Mouse (Mus musculus): ENCODE data around the gene Samd4b. TPM values are rescaled to one million over a fixed set of nuclear protein-coding genes. Genes with fewer than 3 reads are reported as not detected.

Gene Samd4b
- 72.4 TPM for polyA plus RNA-seq (2017; shearing (Covaris generic))

GRCm38 (mm10) chr7:28597642-28598446 is at the start of gene Samd4b, which contains the start of gene Pak4:
Gene Samd4b, minus strand, starts transcription at chr7:28598144.
Gene Pak4, minus strand, starts transcription at chr7:28598185.

GRCm38 (mm10) chr7:28631073-28631472 is 33.1 kb upstream of the Samd4b start, which contains the start of gene Acp7:
Gene Acp7, minus strand, starts transcription at chr7:28631332.

GRCm38 (mm10) chr7:28547154-28547553 is 50.8 kb downstream of the Samd4b start, which contains the start of gene Nccrp1:
Gene Nccrp1, minus strand, starts transcription at chr7:28547254.

DNA sequence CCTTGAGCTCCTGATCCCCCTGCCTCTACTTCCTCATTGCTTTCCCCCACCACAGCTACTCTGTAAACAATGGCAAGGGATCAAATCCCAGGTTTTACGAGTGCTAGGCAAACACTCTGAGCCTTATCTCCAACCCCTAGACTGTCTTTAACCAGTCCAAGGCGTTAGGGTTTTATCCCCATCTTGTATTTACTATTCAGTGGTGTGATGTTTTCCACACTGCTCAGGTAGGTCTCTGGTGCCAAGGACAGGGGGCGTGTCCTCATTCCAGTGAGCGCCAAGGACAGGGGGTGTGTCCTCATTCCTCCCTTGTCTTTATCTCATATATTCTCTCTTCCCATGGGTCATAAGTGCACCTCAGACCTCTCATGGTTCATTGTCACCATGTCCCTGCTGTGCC is 57.4 kb downstream of the Samd4b start, which contains the start of gene Sycn:
TSS of gene Sycn (plus strand) at position 360 of the 400 bp plus-strand sequence.

DNA sequence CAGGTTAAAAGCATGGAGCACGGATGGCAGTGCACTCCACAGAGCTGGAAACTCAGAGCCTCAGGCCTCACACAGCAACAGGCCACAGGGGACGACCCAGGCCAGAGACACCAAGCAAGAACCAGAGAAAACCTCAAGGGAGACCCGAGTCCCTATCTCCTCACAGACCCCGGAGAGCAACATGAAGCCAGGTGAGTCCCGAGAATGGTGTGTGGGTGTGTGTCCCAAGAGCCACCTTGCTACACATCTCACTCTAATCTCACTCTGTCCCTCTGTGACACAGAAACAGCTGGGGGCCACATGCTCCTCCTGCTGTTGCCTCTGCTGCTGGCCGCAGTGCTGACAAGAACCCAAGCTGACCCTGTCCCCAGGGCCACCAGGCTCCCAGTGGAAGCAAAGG is 75.4 kb downstream of the Samd4b start, which contains the start of gene Ifnl3:
TSS of gene Ifnl3 (plus strand) at position 301 of the 400 bp plus-strand sequence.

DNA sequence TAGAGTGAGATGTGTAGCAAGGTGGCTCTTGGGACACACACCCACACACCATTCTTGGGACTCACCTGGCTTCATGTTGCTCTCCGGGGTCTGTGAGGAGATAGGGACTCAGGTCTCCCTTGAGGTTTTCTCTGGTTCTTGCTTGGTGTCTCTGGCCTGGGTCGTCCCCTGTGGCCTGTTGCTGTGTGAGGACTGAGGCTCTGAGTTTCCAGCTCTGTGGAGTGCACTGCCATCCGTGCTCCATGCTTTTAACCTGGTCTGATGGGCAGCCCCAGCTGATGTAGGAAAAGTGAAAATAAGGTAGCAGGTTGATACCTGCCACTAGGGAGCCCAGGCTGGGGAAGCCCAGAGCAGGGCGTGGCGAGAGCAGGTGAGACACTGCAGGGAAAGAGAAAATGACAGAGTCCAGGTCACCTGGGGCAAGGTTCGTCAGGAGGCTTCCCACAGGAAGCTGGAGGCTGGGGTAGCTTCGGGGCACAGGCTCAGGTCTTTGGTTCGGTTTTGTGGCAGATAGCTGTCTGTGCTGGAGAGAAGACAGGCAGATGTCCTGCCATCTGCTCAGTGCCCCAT is 87.5 kb downstream of the Samd4b start, which contains the start of gene Ifnl2:
TSS of gene Ifnl2 (minus strand) at position 51 of the 570 bp plus-strand sequence.

DNA sequence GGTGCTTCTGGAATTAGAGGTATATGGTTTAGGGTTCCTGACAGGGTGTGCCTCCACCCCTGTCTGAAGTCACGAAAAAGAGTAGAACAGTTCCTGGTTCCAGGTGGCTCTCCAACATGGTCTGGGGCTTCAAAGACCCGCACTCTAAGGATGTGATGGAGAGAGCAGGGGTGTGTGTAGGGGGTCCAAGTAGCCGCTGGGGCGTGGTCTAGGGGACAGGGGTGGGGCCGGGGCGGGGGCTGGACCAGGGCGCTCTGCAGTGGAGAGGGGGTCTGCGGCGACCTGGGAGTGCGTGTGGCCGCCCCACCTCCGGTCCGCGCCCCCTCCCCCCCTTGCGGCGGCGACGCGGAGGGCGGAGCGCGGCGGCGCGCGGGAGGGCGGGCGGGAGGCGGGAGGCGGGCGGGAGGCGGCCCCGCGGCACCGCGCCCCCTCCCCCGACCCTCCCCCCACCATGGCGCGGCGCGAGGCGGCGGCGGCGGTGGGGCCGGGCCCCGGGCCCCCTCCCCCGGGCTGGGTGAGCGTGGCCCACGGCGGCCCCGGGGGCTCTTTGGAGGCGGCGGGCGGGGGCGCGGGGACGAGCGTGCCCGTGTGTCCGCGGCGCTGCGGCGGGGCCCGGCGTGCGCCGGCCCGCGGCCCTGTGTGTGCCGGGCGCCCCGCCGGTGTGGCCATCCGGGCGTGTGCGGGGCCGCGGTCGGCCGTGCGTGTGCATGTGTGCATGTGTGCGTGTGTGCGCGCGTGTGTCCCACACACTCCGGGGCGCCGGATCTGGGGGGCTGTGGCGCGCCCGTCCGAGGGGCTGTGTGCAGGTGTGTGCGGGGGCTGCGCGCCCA is 146.2 kb downstream of the Samd4b start, which contains the start of gene Lrfn1:
TSS of gene Lrfn1 (plus strand) at position 450 of the 830 bp plus-strand sequence.

DNA sequence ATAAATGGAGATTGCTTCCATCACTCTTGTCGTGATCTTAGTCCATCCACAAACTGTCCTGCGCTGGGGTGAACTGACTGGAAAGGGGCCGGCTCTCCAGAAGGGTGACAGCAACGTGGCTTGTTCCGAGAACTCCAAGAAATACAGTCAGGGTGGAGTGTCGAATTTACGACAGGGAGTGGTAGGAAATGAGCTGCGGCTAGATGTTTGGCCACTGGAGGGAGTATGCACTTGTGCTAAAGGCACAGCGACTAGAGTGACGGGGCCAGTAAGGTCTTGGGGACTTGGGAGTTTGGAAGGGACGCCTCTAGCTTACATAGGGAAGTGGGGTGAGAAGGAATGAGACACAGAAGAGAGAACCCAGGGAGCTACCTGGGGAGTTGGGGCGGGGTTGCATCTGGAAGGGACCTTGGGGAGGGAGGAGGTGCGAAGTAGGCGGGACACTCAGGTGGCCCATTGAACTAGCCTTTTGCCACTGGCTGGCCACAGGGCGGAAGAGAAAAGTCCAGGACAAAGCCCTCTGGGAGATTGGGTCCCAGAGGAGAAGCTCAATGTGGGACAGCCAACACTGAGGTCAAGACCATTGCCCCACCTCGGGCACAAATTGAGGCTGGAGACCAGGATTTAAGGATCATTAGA is 160.9 kb downstream of the Samd4b start, which contains the start of gene Gmfg:
TSS of gene Gmfg (plus strand) at position 516 of the 639 bp plus-strand sequence.

DNA sequence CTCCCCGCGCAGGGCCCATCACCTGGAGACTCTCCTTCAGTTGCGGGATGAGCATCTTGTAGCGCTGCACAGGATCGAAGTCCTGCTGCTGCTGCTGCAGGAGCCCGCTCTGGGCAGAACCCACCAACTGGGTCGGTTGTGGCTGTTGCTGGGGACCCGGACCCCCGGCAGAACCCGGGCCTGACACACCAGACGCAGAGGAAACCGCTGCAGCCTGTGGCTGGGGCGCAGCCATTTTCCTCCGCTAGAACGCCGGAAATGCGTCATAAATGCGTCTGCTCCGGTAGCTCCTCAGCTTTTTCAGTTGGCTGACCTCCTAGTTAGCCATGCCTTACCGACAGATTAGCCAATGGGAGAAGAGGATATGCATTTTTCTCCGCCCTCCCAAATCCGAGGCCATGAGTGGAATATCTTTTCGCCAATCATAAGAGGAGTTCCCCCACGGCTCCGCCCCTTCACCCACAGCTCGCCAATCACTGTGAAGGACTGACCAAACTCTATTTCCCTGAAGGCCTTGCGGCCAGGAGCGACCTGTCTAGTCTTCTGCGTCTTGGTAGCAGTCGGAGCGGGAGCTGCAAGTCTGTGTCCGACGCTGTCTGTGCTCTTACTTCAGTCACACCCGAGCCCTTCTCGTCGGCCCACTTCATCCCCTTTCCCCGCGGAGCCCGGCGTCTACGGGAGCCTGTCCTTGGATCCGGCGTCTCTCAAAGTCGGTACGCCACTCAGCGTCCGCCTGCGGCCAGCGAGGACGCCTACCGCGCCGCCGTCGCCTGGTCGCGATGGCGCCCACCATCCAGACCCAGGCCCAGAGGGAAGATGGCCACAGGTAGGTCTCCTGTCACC is 205.3 kb downstream of the Samd4b start, which contains the start of the genes Med29 and Paf1:
TSS of gene Med29 (minus strand) at position 280 of the 843 bp plus-strand sequence.
TSS of gene Paf1 (plus strand) at position 523 of the 843 bp plus-strand sequence.

GRCm38 (mm10) chr7:28380237-28381016 is 217.5 kb downstream of the Samd4b start, which contains the start of gene Zfp36:
Gene Zfp36, minus strand, starts transcription at chr7:28380253.

GRCm38 (mm10) chr7:28372251-28373108 is 225.5 kb downstream of the Samd4b start, which contains the start of gene Plekhg2:
Gene Plekhg2, minus strand, starts transcription at chr7:28372599.

GRCm38 (mm10) chr7:28350155-28350883 is 247.6 kb downstream of the Samd4b start, which contains the start of gene Rps16:
Gene Rps16, plus strand, starts transcription at chr7:28350652.

Other genes with a start within 250 kb of the Samd4b start
- gene Rps16, start 247.5 kb downstream of the Samd4b start, polyA plus RNA-seq (2017; shearing (Covaris generic)): 871 TPM
- 21.7 TPM for gene Plekhg2, start 225.5 kb downstream of the Samd4b start, polyA plus RNA-seq (2017; shearing (Covaris generic))
- gene Zfp36, start 217.9 kb downstream of the Samd4b start, polyA plus RNA-seq (2017; shearing (Covaris generic)): 606 TPM
- gene Med29, start 205.4 kb downstream of the Samd4b start, polyA plus RNA-seq (2017; shearing (Covaris generic)): 20.2 TPM
- 160 TPM for gene Paf1, start 205.2 kb downstream of the Samd4b start, polyA plus RNA-seq (2017; shearing (Covaris generic))
- 550 TPM for gene Gmfg, start 160.7 kb downstream of the Samd4b start, polyA plus RNA-seq (2017; shearing (Covaris generic))
- gene Lrfn1, start 146.2 kb downstream of the Samd4b start, polyA plus RNA-seq (2017; shearing (Covaris generic)): 0.88 TPM
- gene Ifnl2, start 87.7 kb downstream of the Samd4b start, polyA plus RNA-seq (2017; shearing (Covaris generic)): not detected
- gene Ifnl3, start 75.3 kb downstream of the Samd4b start, polyA plus RNA-seq (2017; shearing (Covaris generic)): not detected
- not detected for gene Sycn, start 57.3 kb downstream of the Samd4b start, polyA plus RNA-seq (2017; shearing (Covaris generic))
- 4.0 TPM for gene Nccrp1, start 50.9 kb downstream of the Samd4b start, polyA plus RNA-seq (2017; shearing (Covaris generic))
- gene Pak4, start within 50 bp of the Samd4b start, polyA plus RNA-seq (2017; shearing (Covaris generic)): 9.0 TPM
- not detected for gene Acp7, start 33.2 kb upstream of the Samd4b start, polyA plus RNA-seq (2017; shearing (Covaris generic))
- gene Fbxo27, start 94.7 kb upstream of the Samd4b start, polyA plus RNA-seq (2017; shearing (Covaris generic)): 1.7 TPM
- 8.7 TPM for gene Fbxo17, start 118.7 kb upstream of the Samd4b start, polyA plus RNA-seq (2017; shearing (Covaris generic))
- gene Mrps12, start 143.7 kb upstream of the Samd4b start, polyA plus RNA-seq (2017; shearing (Covaris generic)): 47.4 TPM
- 19.0 TPM for gene Sars2, start 143.8 kb upstream of the Samd4b start, polyA plus RNA-seq (2017; shearing (Covaris generic))
- gene Ccer2, start 158.0 kb upstream of the Samd4b start, polyA plus RNA-seq (2017; shearing (Covaris generic)): not detected
- gene Sirt2, start 168.6 kb upstream of the Samd4b start, polyA plus RNA-seq (2017; shearing (Covaris generic)): 78.1 TPM
- gene Nfkbib, start 169.4 kb upstream of the Samd4b start, polyA plus RNA-seq (2017; shearing (Covaris generic)): 304 TPM
- gene Rinl, start 190.8 kb upstream of the Samd4b start, polyA plus RNA-seq (2017; shearing (Covaris generic)): 310 TPM
- gene Hnrnpl, start 210.4 kb upstream of the Samd4b start, polyA plus RNA-seq (2017; shearing (Covaris generic)): 269 TPM
- gene Ech1, start 227.1 kb upstream of the Samd4b start, polyA plus RNA-seq (2017; shearing (Covaris generic)): 157 TPM
- 22.2 TPM for gene Lgals4, start 235.7 kb upstream of the Samd4b start, polyA plus RNA-seq (2017; shearing (Covaris generic))

All from effector memory CD4-positive, alpha-beta T cell, adult 7 months (primary cell).